Mouse (Mus musculus) heart, embryonic 11.5 days (tissue): ENCODE results near the gene Ip6k1. TPM values are rescaled to one million over a fixed set of nuclear protein-coding genes. Genes with fewer than 3 reads are reported as not detected.
A peak's percentile ranks its signal among the peaks of the same experiment; 100 is the strongest.

Experiments used
- ATAC-seq: fragments of 200-750 bp; cut with Nextera tagmentation; replicated peaks from 2 replicates; pipeline ENCODE4 v1.8.0; 2017; ENCODE audit warnings: moderate library complexity; ENCODE audit not compliant: insufficient number of reproducible peaks, low FRiP score, low TSS enrichment
- H3K27ac ChIP-seq: fragments of 300-500 bp; sonication (generic); 2 replicates; pipeline ENCODE4 v1.5.1; 2014; ENCODE audit warnings: mild to moderate bottlenecking, low read depth, low read length
- H3K27me3 ChIP-seq: fragments of 300-500 bp; sonication (generic); 2 replicates; pipeline ENCODE4 v1.6.1; 2014; ENCODE audit warnings: mild to moderate bottlenecking, low read length, mixed read lengths; ENCODE audit not compliant: control insufficient read depth, insufficient read depth
- H3K36me3 ChIP-seq: fragments of 300-500 bp; sonication (generic); 2 replicates; pipeline ENCODE4 v1.6.1; 2014; ENCODE audit warnings: mild to moderate bottlenecking, low read length, moderate library complexity, mixed read lengths; ENCODE audit not compliant: control insufficient read depth, insufficient read depth
- H3K4me1 ChIP-seq: fragments of 300-500 bp; sonication (generic); 2 replicates; pipeline ENCODE4 v1.6.1; 2014; ENCODE audit warnings: low read length; ENCODE audit not compliant: control insufficient read depth, insufficient read depth
- H3K4me2 ChIP-seq: fragments of 300-500 bp; sonication (generic); 2 replicates; pipeline ENCODE4 v1.6.1; 2014; ENCODE audit warnings: mild to moderate bottlenecking, moderate library complexity
- H3K4me3 ChIP-seq: fragments of 300-500 bp; sonication (generic); 2 replicates; pipeline ENCODE4 v1.5.1; 2014; ENCODE audit warnings: low read depth, low read length
- H3K9ac ChIP-seq: fragments of 300-500 bp; sonication (generic); 2 replicates; pipeline ENCODE4 v1.6.1; 2014; ENCODE audit warnings: mild to moderate bottlenecking, low read depth, low read length, moderate library complexity
- H3K9me3 ChIP-seq: fragments of 300-500 bp; sonication (generic); replicated peaks from 2 replicates; pipeline ENCODE4 v1.6.1; 2016; ENCODE audit warnings: low read length; ENCODE audit not compliant: control insufficient read depth
- WGBS: fragments of 180-500 bp; shearing (Covaris S2); extraction: QIAGEN DNeasy Blood & Tissue Kit; methylation state at CpG from one replicate; pipeline ENCODE4 v1.1.7; 2014; ENCODE audit not compliant: insufficient replicate concordance; 5-methylcytosine and 5-hydroxymethylcytosine counted together
- polyA plus RNA-seq: library from polyadenylated mRNA; unstranded; fragments of >200 nt; fragmentation: Nextera tagmentation; extraction: Ambion mirVana; gene quantifications from 2 replicates; pipeline ENCODE4 v1.2.1, GENCODE M21; 2014

Gene Ip6k1
- polyA plus RNA-seq, 1 experiment from 2014 or later: 17.0 TPM

- peak within 1 kb of the TSS; percentile 73 for H3K4me2 ChIP-seq
- ATAC-seq: peak; percentile 72
- no peaks in the 10 kb centered on the region for H3K27me3 ChIP-seq
- H3K27ac ChIP-seq: peak within 1 kb of the TSS; percentile 97
- peak within 1 kb of the TSS; percentile 77 for H3K9ac ChIP-seq
- peak within 1 kb of the TSS; percentile 47 for H3K4me3 ChIP-seq
- H3K9me3 ChIP-seq: no peaks in the 10 kb centered on the region
- 44% methylated on average over 12 of the region's 12 CpGs for WGBS
- peaks cover 9% of the 10 kb centered on the region for H3K36me3 ChIP-seq
- peaks cover 57% of the 10 kb centered on the region for H3K4me1 ChIP-seq
Observed at GRCm38 (mm10) chr9:107975399-107976386, 26.6 kb upstream of the Ip6k1 start, which contains the start of gene Uba7. Uba7 (plus strand) TSS chr9:107975505.

DNA sequence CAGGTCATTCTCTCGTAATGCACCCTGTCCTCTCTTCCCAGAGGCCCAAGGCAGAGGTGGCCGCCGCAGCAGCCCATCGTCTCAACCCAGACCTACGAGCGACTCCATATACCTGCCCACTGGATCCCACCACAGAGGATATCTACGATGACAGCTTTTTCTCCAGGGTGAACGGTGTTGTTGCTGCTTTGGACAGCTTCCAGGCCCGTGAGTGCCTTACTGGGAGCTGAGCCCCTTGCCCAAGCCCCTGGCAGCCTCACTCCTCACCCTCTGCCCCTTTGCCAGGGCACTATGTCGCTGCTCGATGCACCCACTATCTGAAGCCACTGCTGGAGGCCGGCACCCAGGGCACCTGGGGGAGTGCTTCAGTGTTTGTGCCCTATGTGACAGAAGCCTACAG lies 23.5 kb upstream of the Ip6k1 start:
- H3K27ac ChIP-seq: no peak overlapping the region
- H3K4me3 ChIP-seq: no peak overlapping the region
- peaks cover 73% of the 10 kb centered on the region for H3K4me1 ChIP-seq
- H3K36me3 ChIP-seq: peaks cover 7% of the 10 kb centered on the region; the same call in 1 of the 2 replicates
- no peaks in the 10 kb centered on the region for H3K9me3 ChIP-seq
- WGBS: 85% methylated on average over 12 of the region's 12 CpGs
- no peak for ATAC-seq
- H3K4me2 ChIP-seq: no peak overlapping the region
- no peak overlapping the region for H3K9ac ChIP-seq
- H3K27me3 ChIP-seq: no peaks in the 10 kb centered on the region

- Histone ChIP-seq H3K4me1 (peaks cover 69% of the 10 kb centered on the region), H3K4me2 (peak overlapping the region; percentile 67), H3K4me3 (peak overlapping the region; percentile 59), H3K27me3 (no peaks in the 10 kb centered on the region), H3K36me3 (peaks cover 7% of the 10 kb centered on the region; the same call in 1 of the 2 replicates), H3K27ac (peak overlapping the region; percentile 100), H3K9ac (peak overlapping the region; percentile 86), H3K9me3 (no peaks in the 10 kb centered on the region)
- ATAC-seq: no peak; the same call in 1 of the 2 replicates
- WGBS: 38% methylated on average over 7 of the region's 7 CpGs
Observed at GRCm38 (mm10) chr9:107981684-107982605, 20.4 kb upstream of the Ip6k1 start.

DNA sequence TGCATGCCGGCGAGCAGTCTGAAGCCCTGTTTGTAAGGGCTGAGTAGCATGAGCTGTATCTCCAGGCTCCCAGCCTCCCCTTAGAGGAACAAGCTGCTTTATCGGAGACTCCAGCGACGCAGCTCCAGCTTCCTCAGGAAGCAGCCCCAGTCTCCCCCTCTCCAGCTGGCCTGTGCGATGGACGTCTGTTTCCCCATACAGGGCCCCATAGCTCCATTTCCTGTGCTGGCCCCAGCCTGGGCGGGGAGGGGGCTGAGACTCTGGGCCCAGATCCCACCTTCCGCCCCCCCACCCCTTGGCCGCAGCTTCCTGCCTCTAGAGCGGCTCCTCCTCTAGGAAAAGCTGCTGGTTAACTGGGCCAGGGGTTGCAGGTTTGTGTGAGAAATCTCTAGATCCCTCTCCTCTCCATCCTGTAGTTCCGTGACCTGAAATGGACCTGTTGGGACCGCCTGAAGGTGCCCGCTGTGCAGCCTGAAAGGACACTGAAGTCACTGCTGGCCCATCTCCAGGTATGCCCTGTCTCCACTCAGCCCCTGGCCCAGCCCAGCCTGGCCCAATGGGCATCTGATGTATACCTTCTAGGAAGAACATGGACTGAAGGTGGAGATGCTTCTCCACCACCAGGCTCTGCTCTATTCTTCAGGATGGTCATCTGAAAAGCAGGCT lies 19.5 kb upstream of the Ip6k1 start, which contains the start of gene Gm20661:
Gene Gm20661, plus strand, starts transcription at position 378 of the 666 bp plus-strand sequence.
- H3K9ac ChIP-seq: peak within 1 kb of the TSS; percentile 86
- H3K4me3 ChIP-seq: peak within 1 kb of the TSS; percentile 59
- peak within 1 kb of the TSS; percentile 67 for H3K4me2 ChIP-seq
- no peaks in the 10 kb centered on the region for H3K27me3 ChIP-seq
- 13% methylated on average over 14 of the region's 14 CpGs for WGBS
- peak; percentile 79 for ATAC-seq
- peaks cover 67% of the 10 kb centered on the region for H3K4me1 ChIP-seq
- H3K27ac ChIP-seq: peak within 1 kb of the TSS; percentile 100
- H3K36me3 ChIP-seq: peaks cover 7% of the 10 kb centered on the region; the same call in 1 of the 2 replicates
- no peaks in the 10 kb centered on the region for H3K9me3 ChIP-seq

GRCm38 (mm10) chr9:107983421-107983890 lies 18.8 kb upstream of the Ip6k1 start:
- peak; percentile 59 for ATAC-seq
- H3K4me2 ChIP-seq: peak overlapping the region; percentile 67
- peak overlapping the region; percentile 59 for H3K4me3 ChIP-seq
- no peaks in the 10 kb centered on the region for H3K27me3 ChIP-seq
- H3K9ac ChIP-seq: peak overlapping the region; percentile 86
- peak overlapping the region; percentile 100 for H3K27ac ChIP-seq
- WGBS: 2% methylated on average over 4 of the region's 4 CpGs
- peaks cover 63% of the 10 kb centered on the region for H3K4me1 ChIP-seq
- H3K36me3 ChIP-seq: peaks cover 7% of the 10 kb centered on the region; the same call in 1 of the 2 replicates
- H3K9me3 ChIP-seq: no peaks in the 10 kb centered on the region

DNA sequence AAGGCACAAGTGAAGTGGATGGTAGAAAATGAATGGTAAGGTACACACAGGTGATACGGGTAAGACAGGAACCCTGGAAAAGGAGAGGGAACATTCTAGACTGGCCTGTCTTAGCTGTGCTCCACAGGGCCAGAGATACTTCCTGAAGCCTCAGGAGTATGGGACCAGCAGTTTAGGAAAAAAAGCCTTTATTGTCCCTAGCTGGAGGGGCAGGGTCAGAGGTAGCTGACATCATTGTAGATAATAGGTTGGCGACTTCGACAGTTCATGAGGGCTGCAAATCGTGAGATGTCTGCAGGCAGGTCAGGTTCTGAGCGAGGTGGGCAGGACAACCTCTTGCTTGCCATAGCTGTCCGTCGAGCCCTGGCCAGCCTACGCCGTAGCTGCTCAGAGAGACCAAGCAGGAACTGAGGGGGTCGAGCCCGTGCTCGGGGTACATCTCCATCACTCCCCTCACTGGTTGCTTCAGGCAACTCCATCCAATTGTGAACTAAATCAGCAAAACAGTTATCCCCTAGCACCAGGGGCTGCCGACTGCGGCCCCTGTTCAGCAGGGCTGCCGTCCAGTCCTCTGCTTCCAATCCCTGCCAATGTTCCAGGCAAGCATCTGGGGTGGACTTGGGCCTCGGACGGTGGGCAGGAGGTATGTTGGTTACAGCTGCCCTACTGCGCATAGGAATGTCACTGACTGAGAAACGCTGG lies 18.1 kb upstream of the Ip6k1 start:
- WGBS: 45% methylated on average over 19 of the region's 19 CpGs
- H3K9me3 ChIP-seq: no peaks in the 10 kb centered on the region
- H3K36me3 ChIP-seq: peaks cover 7% of the 10 kb centered on the region; the same call in 1 of the 2 replicates
- H3K27me3 ChIP-seq: no peaks in the 10 kb centered on the region
- H3K4me1 ChIP-seq: peaks cover 63% of the 10 kb centered on the region
- peak overlapping the region; percentile 59 for H3K4me3 ChIP-seq
- peak overlapping the region; percentile 67 for H3K4me2 ChIP-seq
- H3K9ac ChIP-seq: peak overlapping the region; percentile 86
- peak overlapping the region; percentile 100 for H3K27ac ChIP-seq
- no peak for ATAC-seq

DNA sequence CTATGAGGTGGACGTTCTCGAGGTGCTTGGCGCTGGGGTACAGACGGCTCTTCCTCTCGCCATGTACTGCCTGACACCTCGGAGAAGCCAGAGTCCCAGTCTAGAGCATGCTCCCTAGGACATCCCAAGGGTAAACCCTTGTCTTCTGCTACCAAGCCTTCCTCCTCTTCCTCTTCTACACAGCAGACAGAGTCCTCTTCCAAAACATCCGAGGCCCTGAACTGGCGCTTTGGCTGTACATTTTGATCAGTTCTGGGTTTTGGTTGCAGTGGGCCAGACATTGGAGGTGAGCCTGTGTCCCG lies 17.6 kb upstream of the Ip6k1 start:
- 40% methylated on average over 9 of the region's 9 CpGs for WGBS
- Histone ChIP-seq H3K27me3 (no peaks in the 10 kb centered on the region), H3K4me1 (peaks cover 60% of the 10 kb centered on the region), H3K9ac (peak overlapping the region; percentile 86), H3K4me3 (peak overlapping the region; percentile 59), H3K36me3 (peaks cover 4% of the 10 kb centered on the region; the same call in 1 of the 2 replicates), H3K27ac (peak overlapping the region; percentile 100), H3K4me2 (peak overlapping the region; percentile 67), H3K9me3 (no peaks in the 10 kb centered on the region)
- ATAC-seq: no peak
